Mouse (Mus musculus): ENCODE measurements at regions not wholly inside any gene's neighbourhood (a gene's known extent, or its start where the extent isn't known, plus 50 kb on each side); places are given as distances from the start of the nearest gene placed in this dataset.

DNA sequence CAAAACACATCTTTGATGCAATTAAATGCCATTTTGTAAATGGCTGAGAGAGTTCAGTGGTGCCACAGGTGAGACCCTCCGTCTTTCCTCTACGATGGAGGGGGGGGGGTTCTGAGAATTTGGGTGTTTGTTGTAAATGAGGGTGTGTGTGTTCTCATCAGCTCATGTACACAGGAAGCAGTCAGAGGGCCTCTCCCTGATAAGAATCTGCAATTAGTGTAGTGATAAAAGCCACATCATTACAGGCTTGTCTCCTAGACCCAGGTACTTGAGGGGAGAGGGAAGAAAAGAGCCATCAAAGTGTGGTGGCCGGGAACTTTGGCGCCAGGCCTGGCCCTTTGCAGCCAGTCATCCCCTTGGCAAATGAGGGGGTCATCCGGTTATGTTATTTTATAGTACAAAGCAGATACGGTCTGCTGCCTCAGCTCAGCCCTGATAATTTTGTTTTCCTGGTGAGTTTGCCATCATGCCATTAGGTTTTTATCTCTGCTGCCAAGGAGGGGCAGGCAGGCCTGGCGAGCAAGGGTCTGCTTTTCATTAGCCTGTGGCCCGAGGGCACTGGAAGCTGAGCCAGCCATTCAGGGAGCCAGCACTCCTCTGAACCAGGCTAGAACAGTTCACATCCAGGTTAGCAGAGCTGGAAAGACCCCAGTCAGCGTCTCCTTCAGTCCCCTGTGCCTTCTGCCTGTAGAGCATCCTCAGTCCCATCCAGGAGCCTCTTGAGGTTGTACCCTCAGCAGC lies 59.7 kb downstream of the H2al1j start:
- Histone ChIP-seq H3K4me1 (ENCODE audit: insufficient read depth, low read length) (no peaks in the 10 kb centered on the region), H3K27ac (ENCODE audit: low read depth, low read length) (no peak overlapping the region), H3K9me3 (ENCODE audit: low read length) (no peaks in the 10 kb centered on the region), H3K36me3 (ENCODE audit: insufficient read depth, low read length) (no peaks in the 10 kb centered on the region), H3K9ac (replicated peaks; ENCODE audit: low read length, poor library complexity, severe bottlenecking) (no peak overlapping the region), H3K27me3 (ENCODE audit: insufficient read depth, low read length) (no peaks in the 10 kb centered on the region), H3K4me3 (ENCODE audit: low read depth, low read length) (no peak overlapping the region), H3K4me2 (ENCODE audit: low read depth, low read length, poor library complexity, severe bottlenecking) (no peak overlapping the region)
- DNase-seq (ENCODE audit: low spot score), result no peak
- 71% methylated on average over 9 of the region's 9 CpGs for WGBS
- no peak for ATAC-seq (ENCODE audit: low FRiP score)
- TF ChIP-seq CTCF (IDR thresholded peaks at IDR 0.05), result no peak

- ATAC-seq (ENCODE audit: low FRiP score), result no peak
- no peak for DNase-seq (ENCODE audit: low spot score)
Measured at GRCm38 (mm10) chrX:11388860-11389259, 61.2 kb downstream of the H2al1j start.

DNA sequence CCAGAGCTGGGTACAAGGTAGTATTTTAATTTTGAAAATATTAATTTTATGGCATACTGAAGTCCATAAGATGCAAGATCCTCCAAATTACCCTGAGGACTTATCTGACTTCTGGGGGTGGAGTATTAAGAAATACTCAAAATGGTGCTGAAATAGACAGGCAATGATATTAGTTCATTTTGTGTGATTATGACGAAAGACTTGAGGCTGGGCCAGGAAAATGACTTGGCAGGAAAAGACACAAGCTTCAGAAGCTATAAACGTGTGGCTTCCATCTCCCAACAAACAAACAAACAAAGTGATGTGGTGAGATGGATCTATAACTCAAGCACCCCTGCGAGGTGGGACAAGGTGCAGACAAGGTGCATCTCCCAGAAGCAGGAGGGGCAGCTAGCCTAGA lies 72.8 kb downstream of the H2al1j start:
- no peak for TF ChIP-seq CTCF (IDR thresholded peaks at IDR 0.05)
- Histone ChIP-seq H3K4me2 (ENCODE audit: low read depth, low read length, poor library complexity, severe bottlenecking) (no peak overlapping the region), H3K27me3 (ENCODE audit: insufficient read depth, low read length) (no peaks in the 10 kb centered on the region), H3K27ac (ENCODE audit: low read depth, low read length) (no peak overlapping the region), H3K4me1 (ENCODE audit: insufficient read depth, low read length) (no peaks in the 10 kb centered on the region), H3K36me3 (ENCODE audit: insufficient read depth, low read length) (no peaks in the 10 kb centered on the region), H3K9ac (replicated peaks; ENCODE audit: low read length, poor library complexity, severe bottlenecking) (no peak overlapping the region), H3K4me3 (ENCODE audit: low read depth, low read length) (no peak overlapping the region), H3K9me3 (ENCODE audit: low read length) (no peaks in the 10 kb centered on the region)
- 92% methylated on average over 3 of the region's 3 CpGs for WGBS
- DNase-seq (ENCODE audit: low spot score), result no peak
- no peak for ATAC-seq (ENCODE audit: low FRiP score)

More at GRCm38 (mm10) chrX:11388860-11389259, 61.2 kb downstream of the H2al1j start:
- Histone ChIP-seq H3K9ac (replicated peaks; ENCODE audit: low read length, poor library complexity, severe bottlenecking) (no peak overlapping the region), H3K27me3 (ENCODE audit: insufficient read depth, low read length) (no peaks in the 10 kb centered on the region), H3K4me2 (ENCODE audit: low read depth, low read length, poor library complexity, severe bottlenecking) (no peak overlapping the region), H3K27ac (ENCODE audit: low read depth, low read length) (no peak overlapping the region), H3K9me3 (ENCODE audit: low read length) (no peaks in the 10 kb centered on the region), H3K4me1 (ENCODE audit: insufficient read depth, low read length) (no peaks in the 10 kb centered on the region), H3K36me3 (ENCODE audit: insufficient read depth, low read length) (no peaks in the 10 kb centered on the region), H3K4me3 (ENCODE audit: low read depth, low read length) (no peak overlapping the region)
- no peak for TF ChIP-seq CTCF (IDR thresholded peaks at IDR 0.05)
- WGBS, result 59% methylated on average over 9 of the region's 9 CpGs

DNA sequence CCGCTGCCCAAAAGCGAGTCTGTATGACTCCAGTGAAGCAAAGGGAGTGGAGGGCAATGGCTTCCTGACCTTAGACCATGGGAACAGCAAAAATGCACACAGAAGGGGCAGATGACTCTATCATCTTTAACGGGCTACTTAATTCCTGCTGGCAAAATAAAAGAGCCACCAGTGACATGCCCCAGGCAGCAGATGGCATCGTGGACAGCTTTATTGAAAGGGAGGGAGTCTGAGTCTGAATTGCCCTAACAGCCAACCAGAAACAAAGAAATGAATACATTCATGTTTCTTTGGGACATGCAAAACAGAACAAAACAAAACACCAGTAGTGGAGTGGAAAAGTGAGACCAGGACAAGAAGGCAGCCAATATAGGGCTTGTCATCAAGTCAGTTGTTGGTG lies 76.7 kb downstream of the H2al1j start:
- Histone ChIP-seq H3K4me3 (ENCODE audit: low read depth, low read length) (no peak overlapping the region), H3K9me3 (ENCODE audit: low read length) (no peaks in the 10 kb centered on the region), H3K9ac (replicated peaks; ENCODE audit: low read length, poor library complexity, severe bottlenecking) (no peak overlapping the region), H3K27me3 (ENCODE audit: insufficient read depth, low read length) (no peaks in the 10 kb centered on the region), H3K4me2 (ENCODE audit: low read depth, low read length, poor library complexity, severe bottlenecking) (no peak overlapping the region), H3K27ac (ENCODE audit: low read depth, low read length) (no peak overlapping the region), H3K4me1 (ENCODE audit: insufficient read depth, low read length) (no peaks in the 10 kb centered on the region), H3K36me3 (ENCODE audit: insufficient read depth, low read length) (no peaks in the 10 kb centered on the region)
- no peak for ATAC-seq (ENCODE audit: low FRiP score)
- 57% methylated on average over 4 of the region's 4 CpGs for WGBS
- peak; percentile 21; the same call in 1 of the 2 replicates for TF ChIP-seq CTCF (IDR thresholded peaks at IDR 0.05)
- DNase-seq (ENCODE audit: low spot score), result peak; percentile 34

DNA sequence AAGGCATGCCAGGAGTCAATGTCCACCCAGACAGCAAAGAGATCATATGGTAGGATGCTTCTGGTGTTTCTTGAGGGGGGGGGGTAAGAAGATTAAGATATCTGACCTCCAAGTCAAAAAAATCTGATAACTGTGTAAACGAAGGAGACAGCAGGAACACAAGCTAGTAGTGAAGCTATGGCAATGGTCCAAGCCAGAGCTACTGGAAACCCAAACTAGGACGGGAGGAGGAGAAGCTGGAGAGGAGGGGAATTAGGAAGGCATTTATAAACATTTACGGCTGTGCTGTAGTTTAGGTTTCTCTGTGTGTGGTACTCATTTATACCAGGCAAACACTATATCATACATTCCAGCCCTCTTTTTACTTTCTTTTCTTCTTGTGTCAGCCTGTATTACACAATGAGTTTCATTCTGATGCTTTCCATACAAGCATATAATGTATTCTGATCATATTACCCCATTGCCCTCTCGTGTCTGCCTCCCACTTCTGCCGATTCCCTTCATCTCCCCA lies 84.7 kb downstream of the H2al1j start:
- no peaks in the 10 kb centered on the region for H3K9me3 ChIP-seq (ENCODE audit: low read length)
- H3K27ac ChIP-seq (ENCODE audit: low read depth, low read length), result no peak overlapping the region
- H3K9ac ChIP-seq (replicated peaks; ENCODE audit: low read length, poor library complexity, severe bottlenecking), result no peak overlapping the region
- no peaks in the 10 kb centered on the region for H3K4me1 ChIP-seq (ENCODE audit: insufficient read depth, low read length)
- H3K27me3 ChIP-seq (ENCODE audit: insufficient read depth, low read length), result no peaks in the 10 kb centered on the region; the same call in 1 of the 2 replicates
- DNase-seq (ENCODE audit: low spot score), result peak; percentile 22
- 64% methylated on average over 5 of the region's 5 CpGs for WGBS
- no peak for ATAC-seq (ENCODE audit: low FRiP score)
- no peak for TF ChIP-seq CTCF (IDR thresholded peaks at IDR 0.05)
- no peaks in the 10 kb centered on the region for H3K36me3 ChIP-seq (ENCODE audit: insufficient read depth, low read length)
- no peak overlapping the region for H3K4me2 ChIP-seq (ENCODE audit: low read depth, low read length, poor library complexity, severe bottlenecking)
- no peak overlapping the region for H3K4me3 ChIP-seq (ENCODE audit: low read depth, low read length)

GRCm38 (mm10) chrX:11415662-11416061 lies 88.0 kb downstream of the H2al1j start:
- Histone ChIP-seq H3K4me1 (ENCODE audit: insufficient read depth, low read length) (no peaks in the 10 kb centered on the region), H3K27ac (ENCODE audit: low read depth, low read length) (no peak overlapping the region), H3K4me3 (ENCODE audit: low read depth, low read length) (no peak overlapping the region), H3K36me3 (ENCODE audit: insufficient read depth, low read length) (no peaks in the 10 kb centered on the region), H3K27me3 (ENCODE audit: insufficient read depth, low read length) (no peaks in the 10 kb centered on the region; the same call in 1 of the 2 replicates), H3K9ac (replicated peaks; ENCODE audit: low read length, poor library complexity, severe bottlenecking) (no peak overlapping the region), H3K4me2 (ENCODE audit: low read depth, low read length, poor library complexity, severe bottlenecking) (no peak overlapping the region), H3K9me3 (ENCODE audit: low read length) (no peaks in the 10 kb centered on the region)
- 45% methylated on average over 4 of the region's 4 CpGs for WGBS
- no peak for DNase-seq (ENCODE audit: low spot score)
- no peak for TF ChIP-seq CTCF (IDR thresholded peaks at IDR 0.05)
- no peak for ATAC-seq (ENCODE audit: low FRiP score)

Data from midbrain, postnatal 0 days (tissue).